8 mouse cellular contexts compared by ENCODE assay signal in the genomic region with DNA sequence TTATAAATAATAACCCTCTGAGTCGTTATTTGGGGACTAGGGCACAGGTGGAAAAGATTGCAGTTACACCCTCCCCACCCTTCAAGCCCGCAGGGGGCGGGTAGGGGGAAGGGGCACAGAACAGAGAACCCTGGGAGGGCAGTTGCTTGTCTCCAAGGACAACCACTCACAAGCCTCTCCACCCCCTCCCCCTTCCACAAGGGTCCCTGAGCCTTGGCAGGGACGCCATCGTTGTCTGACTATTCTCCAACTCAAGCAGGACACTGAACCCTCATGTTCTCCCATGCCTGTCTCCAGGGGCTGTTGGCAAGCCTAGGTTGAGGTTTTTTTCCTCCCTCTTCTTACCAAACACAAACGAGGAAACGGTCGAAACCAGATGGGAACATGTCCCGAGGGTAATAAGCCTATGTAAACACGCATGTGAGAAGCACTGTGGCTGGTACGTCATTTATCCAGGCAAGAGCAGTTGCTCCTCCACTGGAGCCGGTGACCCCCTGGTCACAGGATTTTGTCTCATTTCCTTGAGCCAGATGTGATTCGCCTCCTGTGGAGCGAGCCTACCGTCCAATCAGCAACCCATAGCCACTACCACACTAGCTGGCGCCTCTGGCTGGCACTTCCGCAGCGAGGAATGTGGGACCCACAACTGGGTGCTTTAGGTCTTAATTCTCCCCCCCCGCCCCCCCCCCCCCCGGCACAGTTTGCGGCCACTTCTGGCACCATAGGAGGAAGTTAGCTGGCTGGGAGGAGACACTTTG. TPM values are rescaled to one million over a fixed set of nuclear protein-coding genes. Genes with fewer than 3 reads are reported as not detected.
A peak's percentile ranks its signal among the peaks of the same experiment; 100 is the strongest.
DNase-seq lines count a peak whose midpoint lies in the region; ATAC-seq and TF ChIP-seq lines count a peak whose summit lies in the region.

No protein-coding gene starts in this region.

- TF ChIP-seq EP300 in heart, postnatal 0 days (IDR thresholded peaks at IDR 0.05; ENCODE audit: low read depth), result no peak

- peaks cover 47% of the 10 kb centered on the region for H3K27me3 ChIP-seq in forebrain, embryonic 12.5 days
- H3K27me3 ChIP-seq in forebrain, embryonic 16.5 days (replicated peaks; ENCODE audit: control insufficient read depth, insufficient read depth, low read length), result peaks cover 29% of the 10 kb centered on the region
- peaks cover 18% of the 10 kb centered on the region; the same call in 1 of the 2 replicates for H3K27me3 ChIP-seq in heart, postnatal 0 days (ENCODE audit: control insufficient read depth, insufficient read depth, low read length)
- H3K27me3 ChIP-seq in limb, embryonic 13.5 days, result peaks cover 15% of the 10 kb centered on the region
- H3K27me3 ChIP-seq in midbrain, embryonic 15.5 days (replicated peaks), result peaks cover 27% of the 10 kb centered on the region

- peaks cover 29% of the 10 kb centered on the region for H3K4me1 ChIP-seq in forebrain, embryonic 12.5 days
- peaks cover 12% of the 10 kb centered on the region for H3K4me1 ChIP-seq in forebrain, embryonic 16.5 days (replicated peaks; ENCODE audit: control insufficient read depth, insufficient read depth, low read length)
- peaks cover 5% of the 10 kb centered on the region; the same call in 1 of the 2 replicates for H3K4me1 ChIP-seq in heart, postnatal 0 days (ENCODE audit: control insufficient read depth, insufficient read depth)
- H3K4me1 ChIP-seq in limb, embryonic 13.5 days, result peaks cover 43% of the 10 kb centered on the region
- H3K4me1 ChIP-seq in midbrain, embryonic 15.5 days, result peaks cover 22% of the 10 kb centered on the region

- no peak for TF ChIP-seq CTCF in heart, postnatal 0 days (IDR thresholded peaks at IDR 0.05; ENCODE audit: low read depth)

- no peak overlapping the region; the same call in 1 of the 2 replicates for H3K9ac ChIP-seq in forebrain, embryonic 12.5 days
- no peak overlapping the region for H3K9ac ChIP-seq in forebrain, embryonic 16.5 days (replicated peaks; ENCODE audit: low read depth, low read length)
- no peak overlapping the region for H3K9ac ChIP-seq in heart, postnatal 0 days (replicated peaks; ENCODE audit: low read depth, low read length)
- no peak overlapping the region for H3K9ac ChIP-seq in limb, embryonic 13.5 days
- no peak overlapping the region for H3K9ac ChIP-seq in midbrain, embryonic 15.5 days

- peaks cover 5% of the 10 kb centered on the region; the same call in 1 of the 2 replicates for H3K36me3 ChIP-seq in forebrain, embryonic 12.5 days (replicated peaks)
- no peaks in the 10 kb centered on the region for H3K36me3 ChIP-seq in forebrain, embryonic 16.5 days (ENCODE audit: control insufficient read depth, insufficient read depth)
- no peaks in the 10 kb centered on the region for H3K36me3 ChIP-seq in heart, postnatal 0 days (replicated peaks; ENCODE audit: control insufficient read depth, insufficient read depth, low read length)
- peaks cover 5% of the 10 kb centered on the region for H3K36me3 ChIP-seq in limb, embryonic 13.5 days
- H3K36me3 ChIP-seq in midbrain, embryonic 15.5 days (replicated peaks), result 0 out of 2 replicates have a peak, but pooled peaks cover under 1% of the 10 kb centered on the region

- no peak overlapping the region for H3K27ac ChIP-seq in forebrain, embryonic 12.5 days
- H3K27ac ChIP-seq in forebrain, embryonic 16.5 days (ENCODE audit: low read length), result no peak overlapping the region
- H3K27ac ChIP-seq in heart, postnatal 0 days (ENCODE audit: low read depth), result 0 out of 2 replicates have a peak overlapping the region, but pooled peaks have one; percentile 0
- no peak overlapping the region; the same call in 1 of the 2 replicates for H3K27ac ChIP-seq in limb, embryonic 13.5 days
- H3K27ac ChIP-seq in midbrain, embryonic 15.5 days, result no peak overlapping the region

- 25% methylated on average over 18 of the region's 21 CpGs for WGBS in forebrain, embryonic 12.5 days
- WGBS in forebrain, embryonic 16.5 days, result 23% methylated on average over 21 of the region's 21 CpGs
- WGBS in heart, postnatal 0 days, result 14% methylated on average over 20 of the region's 21 CpGs
- 4% methylated on average over 18 of the region's 21 CpGs for WGBS in limb, embryonic 13.5 days
- 11% methylated on average over 18 of the region's 21 CpGs for WGBS in midbrain, embryonic 15.5 days

- 0 out of 2 replicates have a peak, but pooled peaks have one; percentile 28 for ATAC-seq in forebrain, embryonic 12.5 days (ENCODE audit: low FRiP score)
- no peak for ATAC-seq in forebrain, embryonic 16.5 days
- ATAC-seq in heart, postnatal 0 days (ENCODE audit: insufficient read depth, low read depth), result peak; percentile 38
- no peak for ATAC-seq in limb, embryonic 13.5 days (ENCODE audit: low FRiP score, low read depth)
- no peak for ATAC-seq in midbrain, embryonic 15.5 days (replicated peaks)

- H3K4me3 ChIP-seq in forebrain, embryonic 12.5 days (replicated peaks), result no peak overlapping the region
- H3K4me3 ChIP-seq in forebrain, embryonic 16.5 days (replicated peaks; ENCODE audit: low read length), result no peak overlapping the region
- 0 out of 2 replicates have a peak overlapping the region, but pooled peaks have one; percentile 2 for H3K4me3 ChIP-seq in heart, postnatal 0 days (ENCODE audit: low read depth, low read length)
- H3K4me3 ChIP-seq in limb, embryonic 13.5 days, result no peak overlapping the region
- H3K4me3 ChIP-seq in midbrain, embryonic 15.5 days, result no peak overlapping the region

- no peaks in the 10 kb centered on the region for H3K9me3 ChIP-seq in forebrain, embryonic 12.5 days
- no peaks in the 10 kb centered on the region for H3K9me3 ChIP-seq in forebrain, embryonic 16.5 days (ENCODE audit: control insufficient read depth, low read length)
- no peaks in the 10 kb centered on the region for H3K9me3 ChIP-seq in heart, postnatal 0 days (replicated peaks; ENCODE audit: control insufficient read depth, low read length)
- H3K9me3 ChIP-seq in limb, embryonic 13.5 days, result no peaks in the 10 kb centered on the region
- H3K9me3 ChIP-seq in midbrain, embryonic 15.5 days, result no peaks in the 10 kb centered on the region

- H3K4me2 ChIP-seq in forebrain, embryonic 12.5 days, result peak overlapping the region; percentile 15
- no peak overlapping the region for H3K4me2 ChIP-seq in forebrain, embryonic 16.5 days (ENCODE audit: low read length)
- peak overlapping the region; percentile 33 for H3K4me2 ChIP-seq in heart, postnatal 0 days (ENCODE audit: low read depth, low read length)
- peak overlapping the region; percentile 45 for H3K4me2 ChIP-seq in limb, embryonic 13.5 days (replicated peaks)
- peak overlapping the region; percentile 21 for H3K4me2 ChIP-seq in midbrain, embryonic 15.5 days

- DNase-seq in heart, postnatal 0 days (ENCODE audit: low spot score), result peak; percentile 43
- DNase-seq in gastrocnemius, adult 18-20 months (ENCODE audit: low spot score), result no peak
- DNase-seq in cerebellum, adult 11 months, result no peak
- no peak for DNase-seq in layer of hippocampus, postnatal 14 days (ENCODE audit: low spot score in 2 of 2)

RNA-seq across cellular contexts. Expression of a gene that starts 11.2 kb away (rescaled TPM):
- polyA plus RNA-seq in forebrain, embryonic 12.5 days (2016; fragmentation: Nextera tagmentation; extraction: Ambion mirVana), result 0.24 and 0.50 TPM in 2 replicates
- polyA plus RNA-seq in forebrain, embryonic 16.5 days (2015; fragmentation: Nextera tagmentation; extraction: Ambion mirVana), result not detected in 2 replicates
- 16.0 and 23.5 TPM in 2 replicates for total RNA-seq in heart, postnatal 0 days (2014; rRNA removed; ENCODE audit: low replicate concordance)
- 0.60 and 0.97 TPM in 2 replicates for polyA plus RNA-seq in heart, postnatal 0 days (2015; fragmentation: Nextera tagmentation; extraction: Ambion mirVana)
- polyA plus RNA-seq in limb, embryonic 13.5 days (2015; fragmentation: Nextera tagmentation; extraction: Ambion mirVana), result 2.5 and 2.6 TPM in 2 replicates
- 0.15 and 0.45 TPM in 2 replicates for polyA plus RNA-seq in midbrain, embryonic 15.5 days (2015; fragmentation: Nextera tagmentation; extraction: Ambion mirVana)
- 1 to 10 TPM; 1.3 to 3.2 TPM for total RNA-seq in gastrocnemius, adult 18-20 months (2021)
- 1 to 10 TPM; 2.2 to 2.3 TPM for total RNA-seq in layer of hippocampus, postnatal 14 days (2021)

RNA-seq across cellular contexts. Expression of a gene that starts 37.0 kb away (rescaled TPM):
- polyA plus RNA-seq in forebrain, embryonic 12.5 days (2016; fragmentation: Nextera tagmentation; extraction: Ambion mirVana), result 193 and 199 TPM in 2 replicates
- 143 and 156 TPM in 2 replicates for polyA plus RNA-seq in forebrain, embryonic 16.5 days (2015; fragmentation: Nextera tagmentation; extraction: Ambion mirVana)
- 14.3 and 17.1 TPM in 2 replicates for total RNA-seq in heart, postnatal 0 days (2014; rRNA removed; ENCODE audit: low replicate concordance)
- 40.7 and 42.0 TPM in 2 replicates for polyA plus RNA-seq in heart, postnatal 0 days (2015; fragmentation: Nextera tagmentation; extraction: Ambion mirVana)
- 123 and 129 TPM in 2 replicates for polyA plus RNA-seq in limb, embryonic 13.5 days (2015; fragmentation: Nextera tagmentation; extraction: Ambion mirVana)
- 116 and 117 TPM in 2 replicates for polyA plus RNA-seq in midbrain, embryonic 15.5 days (2015; fragmentation: Nextera tagmentation; extraction: Ambion mirVana)
- 10 to 100 TPM; 28.0 TPM for total RNA-seq in gastrocnemius, adult 18-20 months (2021)
- 10 to 100 TPM; 68.6 to 70.3 TPM for total RNA-seq in layer of hippocampus, postnatal 14 days (2021)

Comparison
In these comparisons a context has a peak if more than half of its experiments do, and no peak if none do; other contexts are left out.
1. ATAC-seq: peak in forebrain, embryonic 12.5 days (single experiment) and heart, postnatal 0 days (single experiment); none in forebrain, embryonic 16.5 days (single experiment), limb, embryonic 13.5 days (single experiment) and midbrain, embryonic 15.5 days (single experiment).